Mouse (Mus musculus): ENCODE measurements around the gene Hsp90ab1.

Hsp90ab1 gene

DNA sequence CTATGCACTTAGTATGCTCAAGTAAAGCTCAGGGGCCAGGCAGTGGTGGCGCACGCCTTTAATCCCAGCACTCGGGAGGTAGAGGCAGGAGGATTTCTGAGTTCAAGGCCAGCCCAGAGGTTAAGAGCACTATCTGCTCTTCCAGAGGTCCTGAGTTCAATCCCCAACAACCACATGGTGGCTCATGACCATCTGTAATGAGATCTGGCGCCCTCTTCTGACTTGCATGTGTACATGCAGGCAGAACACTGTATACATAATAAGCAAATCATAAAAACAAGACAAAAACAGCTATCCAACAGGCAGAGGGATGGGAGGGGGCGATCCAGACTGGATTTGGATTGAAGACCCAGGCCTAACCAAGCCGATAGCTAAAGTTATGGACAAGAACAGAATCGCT, 5.8 kb upstream of the Hsp90ab1 start:
- no peak for DNase-seq

DNA sequence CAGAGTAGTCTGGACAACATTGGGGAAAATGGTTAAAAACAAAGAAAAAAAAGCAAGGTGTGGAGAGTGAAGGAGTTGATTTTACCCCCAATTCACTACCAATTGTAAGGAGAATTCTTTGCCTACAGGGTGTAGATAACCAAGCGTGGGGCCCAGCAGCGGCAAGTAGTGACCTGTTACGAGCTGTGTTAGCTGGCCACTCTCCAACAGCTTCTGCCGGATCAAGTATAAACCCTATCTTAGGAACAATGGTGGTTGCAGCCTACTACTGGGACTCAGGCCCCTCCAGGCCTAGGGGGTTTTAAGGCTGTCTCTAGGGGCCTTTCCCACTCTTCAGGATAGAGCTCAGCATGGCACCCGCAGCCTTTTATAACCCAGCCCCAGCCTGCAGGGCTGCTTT, 5.2 kb upstream of the Hsp90ab1 start:
- no peak for DNase-seq

DNA sequence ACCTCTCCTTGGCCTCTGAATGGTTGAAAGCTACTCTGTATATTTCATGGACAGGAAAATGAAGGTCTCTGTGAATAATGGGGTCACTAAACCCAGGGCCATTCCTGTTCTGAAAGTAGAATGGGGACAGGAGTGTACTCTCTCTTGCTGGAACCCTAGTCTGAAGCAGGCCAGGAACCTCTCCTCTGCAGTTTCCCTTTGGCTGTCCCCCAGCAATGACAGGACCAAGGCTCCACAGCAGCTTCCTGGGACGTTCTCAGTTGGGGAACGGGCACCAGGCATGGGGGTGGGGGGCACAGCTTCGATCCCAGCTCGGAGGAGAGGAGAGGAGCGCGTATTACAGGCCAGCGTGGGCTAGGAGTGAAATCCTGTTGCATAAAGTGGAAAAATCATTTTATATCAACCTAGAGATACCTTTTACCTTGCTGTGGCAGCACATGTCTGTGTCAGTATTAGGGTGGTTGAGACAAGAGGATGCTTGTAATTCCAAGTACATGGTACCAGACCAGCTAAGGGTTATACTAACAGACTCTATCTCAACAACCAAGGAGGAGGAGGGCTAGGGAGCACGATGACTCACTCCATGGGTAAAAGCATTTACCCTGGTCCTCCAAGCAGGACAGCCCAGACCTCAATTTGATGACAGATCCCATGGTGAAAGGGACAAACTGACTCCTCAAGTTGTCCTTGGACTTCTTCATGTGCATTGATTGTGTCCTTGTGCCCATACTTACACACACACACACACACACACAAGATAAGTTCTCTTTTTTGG, 2.2 kb upstream of the Hsp90ab1 start:
- DNase-seq, result no peak

DNA sequence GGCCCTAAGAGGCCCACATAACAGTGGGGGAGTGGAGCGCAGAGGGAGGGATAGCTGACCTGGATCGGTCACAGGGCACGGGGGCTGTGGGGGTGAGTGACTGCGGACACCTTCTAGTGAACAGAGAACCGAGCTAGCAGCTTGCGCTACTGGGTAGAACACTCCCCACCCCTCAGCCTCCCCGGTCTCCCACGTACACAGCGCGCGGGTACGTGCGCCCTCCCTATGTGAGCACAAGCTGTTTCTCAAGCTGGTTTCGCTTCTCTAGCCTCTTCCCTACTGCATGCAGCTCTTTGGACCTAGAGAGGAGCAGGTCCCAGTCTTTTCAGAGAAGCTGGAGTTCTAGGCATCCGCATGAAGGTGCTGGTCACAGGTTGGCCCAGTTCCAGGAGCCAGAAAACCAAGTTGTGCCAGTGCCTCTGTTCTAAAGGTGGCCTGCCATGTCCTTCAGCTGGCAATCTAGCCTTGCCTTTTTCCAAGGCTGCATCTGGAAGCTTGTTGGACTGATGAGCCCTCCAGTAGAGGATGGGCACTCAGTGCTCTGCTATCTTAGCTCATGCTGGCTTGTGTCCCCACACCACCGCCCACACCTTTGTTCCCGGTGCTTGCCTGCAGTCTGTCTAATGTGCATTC, 1.2 kb upstream of the Hsp90ab1 start:
- peak; percentile 83 for DNase-seq

GRCm38 (mm10) chr17:45573780-45574123, 681 bp upstream of the Hsp90ab1 start:
- peak; percentile 95 for DNase-seq

DNA sequence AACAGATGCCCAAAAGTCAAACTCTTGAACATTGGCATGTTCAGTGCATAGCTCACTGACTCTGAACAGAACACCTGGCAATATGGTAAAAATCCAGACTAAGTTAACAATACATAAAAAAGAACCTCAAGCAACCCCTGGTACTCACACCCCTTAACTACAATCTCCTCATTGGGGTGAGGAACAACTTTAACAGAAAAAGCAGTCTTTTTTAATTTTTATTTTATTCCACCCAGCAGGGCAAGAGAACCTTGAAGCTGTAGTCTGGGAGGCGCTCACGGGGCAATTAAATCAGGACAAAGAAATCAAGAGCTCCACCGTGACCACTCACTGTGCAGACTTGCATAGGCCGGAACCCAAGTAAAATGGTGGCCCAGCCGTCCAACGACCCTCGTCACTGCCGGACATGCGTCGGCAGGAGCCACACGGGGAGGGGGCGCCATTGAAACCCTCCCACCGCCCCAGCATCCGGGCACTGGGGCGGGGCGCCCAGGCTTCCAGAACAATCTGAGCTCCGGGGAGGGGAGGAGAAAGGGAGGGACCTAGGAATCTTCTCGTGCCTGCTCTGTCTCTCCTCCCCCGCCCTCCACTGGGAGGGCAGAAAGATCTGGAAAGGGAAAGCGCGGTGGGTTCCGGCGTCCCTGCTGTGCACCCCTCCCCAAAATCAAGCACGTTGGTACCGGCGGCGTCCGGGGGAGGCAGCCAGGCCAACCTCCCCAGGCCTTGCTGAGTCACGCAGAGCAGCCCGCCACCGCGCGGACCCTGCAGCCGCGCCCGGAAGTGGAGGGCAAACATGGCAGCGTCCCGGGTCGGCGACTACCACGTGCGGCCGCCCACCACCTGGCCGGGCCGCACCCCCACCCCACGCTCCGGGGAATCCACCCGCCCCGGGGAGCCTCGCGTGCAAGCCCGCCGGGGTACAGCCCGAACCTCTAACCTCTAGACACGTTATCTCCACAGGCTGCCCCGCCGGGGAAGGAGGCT, 676 bp downstream of the Hsp90ab1 start:
- DNase-seq, result peak; percentile 67

GRCm38 (mm10) chr17:45569999-45570398, 3.1 kb downstream of the Hsp90ab1 start:
- DNase-seq, result no peak

GRCm38 (mm10) chr17:45568990-45569389, 4.1 kb downstream of the Hsp90ab1 start:
- no peak for DNase-seq

- DNase-seq, result no peak
Observed at GRCm38 (mm10) chr17:45567162-45567601, 5.9 kb downstream of the Hsp90ab1 start.

GRCm38 (mm10) chr17:45566360-45567161, 6.5 kb downstream of the Hsp90ab1 start:
- DNase-seq, result no peak

GRCm38 (mm10) chr17:45566031-45566359, 7.1 kb downstream of the Hsp90ab1 start:
- no peak for DNase-seq

DNA sequence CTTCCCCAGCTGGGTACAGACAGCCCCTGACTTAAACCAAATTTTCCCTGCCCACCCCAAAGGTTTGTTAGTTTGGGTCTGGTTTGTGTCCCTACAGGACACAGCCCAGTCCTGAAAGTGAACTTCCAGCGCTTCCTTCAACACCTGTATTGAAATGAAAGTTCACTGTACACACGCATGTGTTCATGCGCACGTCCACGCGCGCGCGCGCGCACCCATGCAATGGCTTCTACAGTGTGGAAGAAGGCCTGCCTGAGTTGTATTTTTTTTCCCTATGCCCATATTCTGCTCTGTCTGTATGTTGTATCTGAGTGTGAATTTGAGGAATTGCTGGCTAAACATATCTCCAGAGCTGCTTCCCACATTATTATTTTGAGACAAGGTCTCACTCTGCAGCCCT, 8.0 kb downstream of the Hsp90ab1 start:
- DNase-seq, result no peak

DNA sequence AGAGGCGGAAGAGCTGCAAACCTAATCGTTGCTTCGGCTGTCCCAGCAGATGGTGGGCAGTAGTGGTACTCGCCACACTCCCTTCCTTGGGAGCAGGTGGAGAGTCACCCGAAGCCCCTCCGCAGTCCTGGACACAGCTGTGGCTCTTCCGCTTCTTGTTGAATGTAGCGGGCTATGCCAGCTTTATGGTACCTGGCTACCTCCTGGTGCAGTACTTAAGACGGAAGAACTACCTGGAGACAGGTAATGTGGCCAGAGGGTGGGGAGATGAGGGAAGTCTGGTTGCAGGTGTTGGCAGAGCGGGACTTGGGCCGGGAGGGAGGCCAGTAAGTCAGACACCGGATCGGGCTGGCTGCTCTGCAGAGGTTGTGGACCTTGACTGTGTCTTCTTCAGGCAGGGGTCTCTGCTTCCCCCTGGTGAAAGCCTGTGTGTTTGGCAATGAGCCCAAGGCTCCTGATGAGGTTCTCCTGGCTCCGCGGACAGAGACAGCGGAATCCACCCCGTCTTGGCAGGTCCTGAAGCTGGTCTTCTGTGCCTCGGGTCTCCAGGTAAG, 8.5 kb downstream of the Hsp90ab1 start:
- DNase-seq, result no peak

GRCm38 (mm10) chr17:45563655-45564530, 9.2 kb downstream of the Hsp90ab1 start, which contains the start of gene Slc35b2:
Gene Slc35b2 (plus strand): TSS chr17:45563874.
- DNase-seq, result peak; percentile 90

DNA sequence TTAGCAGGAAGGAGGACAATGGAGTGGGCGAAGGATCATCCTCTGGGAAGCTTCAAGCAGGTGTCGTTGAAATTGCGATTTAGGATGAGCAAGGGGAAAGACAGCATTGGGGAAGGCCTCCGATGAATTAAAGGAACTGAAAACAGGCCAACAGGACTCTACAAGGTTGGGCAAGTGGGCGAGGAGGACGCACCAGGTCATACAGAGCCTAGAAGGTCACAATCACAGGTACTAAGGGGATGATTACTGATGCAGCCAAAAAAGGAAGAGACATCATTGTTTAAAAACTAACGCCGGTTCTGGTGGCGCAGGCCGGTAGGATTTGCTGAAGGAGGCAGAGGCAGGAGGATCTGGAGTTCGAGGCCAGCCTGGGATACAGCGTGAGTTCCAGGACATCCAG, 9.9 kb downstream of the Hsp90ab1 start:
- no peak for DNase-seq

GRCm38 (mm10) chr17:45559732-45560525, 13.1 kb downstream of the Hsp90ab1 start:
- DNase-seq, result peak; percentile 70

- no peak for DNase-seq
Observed at GRCm38 (mm10) chr17:45557998-45558862, 14.8 kb downstream of the Hsp90ab1 start.

DNA sequence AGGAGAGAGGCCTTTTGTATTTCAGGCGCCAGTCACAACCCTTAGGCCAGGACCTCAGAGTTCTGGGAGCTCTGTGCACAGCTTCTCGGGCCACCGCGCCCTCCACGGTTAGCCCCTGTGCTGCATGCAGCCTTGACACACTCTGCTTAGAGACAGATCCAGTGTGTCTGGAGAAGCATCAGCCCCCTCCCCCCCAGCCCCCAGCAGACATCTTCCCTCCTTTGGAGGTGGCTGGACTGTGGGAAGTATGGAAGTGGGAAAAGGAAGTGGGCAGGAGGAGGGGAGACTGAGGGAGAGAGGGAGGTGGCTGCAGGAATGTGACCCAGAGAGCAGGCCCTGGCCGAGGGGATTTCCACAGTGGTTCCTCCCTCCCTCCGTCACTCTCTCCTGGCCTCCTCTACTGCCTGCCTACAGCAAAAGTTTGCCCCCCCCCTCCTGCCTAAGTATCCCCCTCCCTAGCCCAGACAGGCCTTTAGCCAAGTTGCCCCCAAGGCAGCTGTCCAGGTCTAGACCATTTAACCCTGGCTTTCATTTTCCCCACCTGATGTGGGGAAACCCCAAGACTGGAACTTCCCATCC, 15.7 kb downstream of the Hsp90ab1 start:
- no peak for DNase-seq

All from cerebellum, adult 11 months (tissue).